Mouse (Mus musculus) liver, embryonic 16.5 days (tissue): Measurements from ENCODE around the gene Wdr60. TPM values are rescaled to one million over a fixed set of nuclear protein-coding genes. Genes with fewer than 3 reads are reported as not detected.

ENCODE experiments used
- ATAC-seq: fragments of 200-750 bp; cut with Nextera tagmentation; 2 replicates; pipeline ENCODE4 v1.8.0; 2017; ENCODE audit warnings: low read depth, mild to moderate bottlenecking, moderate number of reproducible peaks, moderate library complexity
- H3K27ac ChIP-seq: fragments of 300-500 bp; sonication (generic); 2 replicates; pipeline ENCODE4 v1.5.1; 2014; ENCODE audit warnings: mild to moderate bottlenecking, low read length
- H3K27me3 ChIP-seq: fragments of 300-500 bp; sonication (generic); 2 replicates; pipeline ENCODE4 v1.6.1; 2014; ENCODE audit warnings: low read depth, low read length, mixed read lengths; ENCODE audit not compliant: control insufficient read depth, insufficient read depth
- H3K36me3 ChIP-seq: fragments of 300-500 bp; sonication (generic); 2 replicates; pipeline ENCODE4 v1.6.1; 2014; ENCODE audit warnings: mild to moderate bottlenecking; ENCODE audit not compliant: control insufficient read depth, insufficient read depth
- H3K4me1 ChIP-seq: fragments of 300-500 bp; sonication (generic); 2 replicates; pipeline ENCODE4 v1.6.1; 2014; ENCODE audit warnings: low read depth, low read length, mixed read lengths; ENCODE audit not compliant: control insufficient read depth
- H3K4me2 ChIP-seq: fragments of 300-500 bp; sonication (generic); 2 replicates; pipeline ENCODE4 v1.6.1; 2014; ENCODE audit warnings: low read depth, low read length, mixed read lengths
- H3K4me3 ChIP-seq: fragments of 300-500 bp; sonication (generic); 2 replicates; pipeline ENCODE4 v1.5.1; 2014; ENCODE audit warnings: low read depth, mild to moderate bottlenecking, low read length
- H3K9ac ChIP-seq: fragments of 300-500 bp; sonication (generic); 2 replicates; pipeline ENCODE4 v1.6.1; 2014; ENCODE audit warnings: low read depth, low read length
- H3K9me3 ChIP-seq: fragments of 300-500 bp; sonication (generic); replicated peaks from 2 replicates; pipeline ENCODE4 v1.6.1; 2016; ENCODE audit warnings: low read length; ENCODE audit not compliant: control insufficient read depth
- WGBS: fragments of 180-500 bp; shearing (Covaris S2); extraction: QIAGEN DNeasy Blood & Tissue Kit; methylation state at CpG from one replicate; pipeline ENCODE4 v1.1.7; 2014; ENCODE audit not compliant: insufficient replicate concordance; 5-methylcytosine and 5-hydroxymethylcytosine counted together
- polyA plus RNA-seq: library from polyadenylated mRNA; unstranded; fragments of >200 nt; fragmentation: Nextera tagmentation; extraction: Ambion mirVana; gene quantifications from 2 replicates; pipeline ENCODE4 v1.2.1, GENCODE M21; 2015

The Wdr60 gene
- polyA plus RNA-seq, 1 experiment from 2014 or later, result 3.0 TPM

- Histone ChIP-seq H3K4me3 (no peak overlapping the region), H3K9me3 (no peaks in the 10 kb centered on the region), H3K4me1 (no peaks in the 10 kb centered on the region), H3K36me3 (no peaks in the 10 kb centered on the region), H3K27me3 (no peaks in the 10 kb centered on the region), H3K4me2 (no peak overlapping the region), H3K9ac (no peak overlapping the region), H3K27ac (no peak overlapping the region)
- no peak for ATAC-seq
- WGBS, result 73% methylated on average over 10 of the region's 10 CpGs
Observed at GRCm38 (mm10) chr12:116226289-116227057, 36.3 kb downstream of the Wdr60 start.

GRCm38 (mm10) chr12:116223107-116223506, 39.7 kb downstream of the Wdr60 start:
- no peak for ATAC-seq

GRCm38 (mm10) chr12:116207486-116207885, 55.3 kb downstream of the Wdr60 start:
- H3K27ac ChIP-seq, result no peak overlapping the region
- no peak for ATAC-seq

More at GRCm38 (mm10) chr12:116223107-116223506, 39.7 kb downstream of the Wdr60 start:
- H3K4me3 ChIP-seq, result no peak overlapping the region
- H3K27ac ChIP-seq, result no peak overlapping the region
- H3K9me3 ChIP-seq, result no peaks in the 10 kb centered on the region
- no peak overlapping the region for H3K4me2 ChIP-seq
- H3K36me3 ChIP-seq, result no peaks in the 10 kb centered on the region
- H3K4me1 ChIP-seq, result no peaks in the 10 kb centered on the region
- 78% methylated on average over 2 of the region's 2 CpGs for WGBS
- H3K9ac ChIP-seq, result no peak overlapping the region
- no peaks in the 10 kb centered on the region for H3K27me3 ChIP-seq

GRCm38 (mm10) chr12:116205726-116206125, 57.1 kb downstream of the Wdr60 start:
- H3K4me2 ChIP-seq, result no peak overlapping the region
- H3K4me1 ChIP-seq, result no peaks in the 10 kb centered on the region
- no peaks in the 10 kb centered on the region for H3K9me3 ChIP-seq
- no peak overlapping the region for H3K27ac ChIP-seq
- no peak overlapping the region for H3K4me3 ChIP-seq
- no peaks in the 10 kb centered on the region for H3K36me3 ChIP-seq
- ATAC-seq, result no peak
- no peak overlapping the region for H3K9ac ChIP-seq
- H3K27me3 ChIP-seq, result no peaks in the 10 kb centered on the region
- 81% methylated on average over 3 of the region's 3 CpGs for WGBS

More at GRCm38 (mm10) chr12:116207486-116207885, 55.3 kb downstream of the Wdr60 start:
- 72% methylated on average over 8 of the region's 8 CpGs for WGBS
- Histone ChIP-seq H3K9ac (no peak overlapping the region), H3K9me3 (no peaks in the 10 kb centered on the region), H3K36me3 (no peaks in the 10 kb centered on the region), H3K27me3 (no peaks in the 10 kb centered on the region), H3K4me3 (no peak overlapping the region), H3K4me2 (no peak overlapping the region), H3K4me1 (no peaks in the 10 kb centered on the region)

GRCm38 (mm10) chr12:116202176-116202981, 60.4 kb downstream of the Wdr60 start:
- H3K9ac ChIP-seq, result no peak overlapping the region
- H3K9me3 ChIP-seq, result no peaks in the 10 kb centered on the region
- no peak for ATAC-seq
- H3K27ac ChIP-seq, result no peak overlapping the region
- 22% methylated on average over 9 of the region's 9 CpGs for WGBS
- no peak overlapping the region for H3K4me2 ChIP-seq
- H3K36me3 ChIP-seq, result no peaks in the 10 kb centered on the region
- no peaks in the 10 kb centered on the region for H3K27me3 ChIP-seq
- H3K4me3 ChIP-seq, result no peak overlapping the region
- no peaks in the 10 kb centered on the region for H3K4me1 ChIP-seq

GRCm38 (mm10) chr12:116198791-116199190, 64.0 kb downstream of the Wdr60 start:
- no peaks in the 10 kb centered on the region for H3K27me3 ChIP-seq
- no peaks in the 10 kb centered on the region for H3K4me1 ChIP-seq
- 73% methylated on average over 6 of the region's 6 CpGs for WGBS
- no peak overlapping the region for H3K4me2 ChIP-seq
- no peaks in the 10 kb centered on the region for H3K36me3 ChIP-seq
- H3K4me3 ChIP-seq, result no peak overlapping the region
- no peaks in the 10 kb centered on the region for H3K9me3 ChIP-seq
- no peak for ATAC-seq
- H3K27ac ChIP-seq, result no peak overlapping the region
- H3K9ac ChIP-seq, result no peak overlapping the region

- WGBS, result 53% methylated on average over 8 of the region's 8 CpGs
- ATAC-seq, result no peak
- H3K36me3 ChIP-seq, result no peaks in the 10 kb centered on the region
- no peaks in the 10 kb centered on the region for H3K27me3 ChIP-seq
- H3K9ac ChIP-seq, result no peak overlapping the region
- H3K4me2 ChIP-seq, result no peak overlapping the region
- H3K27ac ChIP-seq, result no peak overlapping the region
- H3K4me3 ChIP-seq, result no peak overlapping the region
- H3K9me3 ChIP-seq, result no peaks in the 10 kb centered on the region
- no peaks in the 10 kb centered on the region for H3K4me1 ChIP-seq
Observed at GRCm38 (mm10) chr12:116196221-116196620, 66.6 kb downstream of the Wdr60 start.

- H3K4me2 ChIP-seq, result no peak overlapping the region
- H3K9me3 ChIP-seq, result no peaks in the 10 kb centered on the region
Observed at GRCm38 (mm10) chr12:116194641-116195040, 68.2 kb downstream of the Wdr60 start.

GRCm38 (mm10) chr12:116193952-116194351, 68.9 kb downstream of the Wdr60 start:
- no peak for ATAC-seq
- H3K4me1 ChIP-seq, result no peaks in the 10 kb centered on the region
- 52% methylated on average over 6 of the region's 6 CpGs for WGBS
- no peak overlapping the region for H3K9ac ChIP-seq
- no peak overlapping the region for H3K4me2 ChIP-seq
- H3K27ac ChIP-seq, result no peak overlapping the region
- H3K27me3 ChIP-seq, result no peaks in the 10 kb centered on the region
- H3K4me3 ChIP-seq, result no peak overlapping the region
- no peaks in the 10 kb centered on the region for H3K36me3 ChIP-seq
- H3K9me3 ChIP-seq, result no peaks in the 10 kb centered on the region

More at GRCm38 (mm10) chr12:116194641-116195040, 68.2 kb downstream of the Wdr60 start:
- Histone ChIP-seq H3K4me1 (no peaks in the 10 kb centered on the region), H3K27me3 (no peaks in the 10 kb centered on the region), H3K27ac (no peak overlapping the region), H3K36me3 (no peaks in the 10 kb centered on the region), H3K9ac (no peak overlapping the region), H3K4me3 (no peak overlapping the region)
- ATAC-seq, result no peak
